Mouse (Mus musculus) heart, adult 11 months (tissue): ENCODE results near the gene Sh3bgrl3.

Source experiments
- DNase-seq: peaks from one replicate; pipeline ENCODE4 v3.0.0; 2022

The Sh3bgrl3 gene

DNA sequence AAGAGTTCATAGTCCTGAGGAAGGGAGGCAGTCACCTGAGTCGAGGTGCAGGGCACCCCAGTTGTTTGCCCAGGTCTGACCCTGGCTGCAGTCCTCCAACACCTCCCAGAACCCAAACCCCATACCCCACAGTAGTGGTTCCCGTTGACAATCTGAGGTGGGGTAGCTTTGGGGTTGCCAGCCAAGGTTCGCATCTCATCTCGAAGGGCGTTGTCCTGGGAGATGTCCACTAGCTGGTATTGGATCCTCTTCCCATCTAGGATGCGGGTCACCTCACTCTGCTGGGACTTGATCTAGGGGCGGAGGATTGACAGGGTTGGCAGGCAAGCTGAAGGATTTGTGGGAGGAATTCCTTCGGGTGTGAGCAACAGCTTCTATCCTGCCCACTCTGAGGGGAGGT, 796 bp downstream of the Sh3bgrl3 start:
- DNase-seq = peak; percentile 92

- peak; percentile 91 for DNase-seq
Observed at GRCm38 (mm10) chr4:134127121-134127455, 1.5 kb downstream of the Sh3bgrl3 start.

- peak; percentile 92 for DNase-seq
Observed at GRCm38 (mm10) chr4:134126300-134127120, 2.1 kb downstream of the Sh3bgrl3 start.

DNA sequence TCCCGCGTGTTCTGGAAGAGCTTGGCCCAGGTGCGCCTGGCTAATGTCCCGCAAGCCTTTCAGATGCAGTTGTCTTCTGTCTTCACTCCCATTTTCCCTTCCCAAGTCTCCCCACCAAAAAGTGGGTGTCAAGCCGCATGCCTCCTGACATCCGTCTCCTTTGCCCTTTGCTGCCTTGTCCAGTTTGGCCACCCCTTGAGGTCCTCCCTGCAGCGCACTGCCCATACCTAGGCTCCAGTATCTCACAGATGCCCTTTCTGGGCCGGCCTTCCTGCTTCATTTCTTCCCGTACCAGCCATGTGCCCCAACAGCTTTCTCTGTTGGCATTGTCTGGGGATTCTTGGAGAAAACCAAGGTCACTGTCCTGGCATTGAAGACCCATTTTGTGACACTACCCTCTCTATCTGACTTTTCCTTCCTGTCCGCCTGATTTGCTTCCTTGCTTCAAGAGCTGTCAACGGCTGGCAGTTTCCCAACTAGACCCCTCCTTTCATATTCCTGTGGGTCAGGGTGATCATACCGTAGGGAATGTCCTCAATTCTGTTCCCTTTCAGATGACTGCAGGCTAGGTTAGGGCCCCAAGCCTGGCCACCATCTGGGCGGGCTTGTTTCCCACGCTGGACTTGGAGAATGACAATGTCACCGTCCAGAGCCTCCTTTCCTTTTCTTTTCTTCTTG, 3.1 kb downstream of the Sh3bgrl3 start:
- DNase-seq = peak; percentile 92

DNA sequence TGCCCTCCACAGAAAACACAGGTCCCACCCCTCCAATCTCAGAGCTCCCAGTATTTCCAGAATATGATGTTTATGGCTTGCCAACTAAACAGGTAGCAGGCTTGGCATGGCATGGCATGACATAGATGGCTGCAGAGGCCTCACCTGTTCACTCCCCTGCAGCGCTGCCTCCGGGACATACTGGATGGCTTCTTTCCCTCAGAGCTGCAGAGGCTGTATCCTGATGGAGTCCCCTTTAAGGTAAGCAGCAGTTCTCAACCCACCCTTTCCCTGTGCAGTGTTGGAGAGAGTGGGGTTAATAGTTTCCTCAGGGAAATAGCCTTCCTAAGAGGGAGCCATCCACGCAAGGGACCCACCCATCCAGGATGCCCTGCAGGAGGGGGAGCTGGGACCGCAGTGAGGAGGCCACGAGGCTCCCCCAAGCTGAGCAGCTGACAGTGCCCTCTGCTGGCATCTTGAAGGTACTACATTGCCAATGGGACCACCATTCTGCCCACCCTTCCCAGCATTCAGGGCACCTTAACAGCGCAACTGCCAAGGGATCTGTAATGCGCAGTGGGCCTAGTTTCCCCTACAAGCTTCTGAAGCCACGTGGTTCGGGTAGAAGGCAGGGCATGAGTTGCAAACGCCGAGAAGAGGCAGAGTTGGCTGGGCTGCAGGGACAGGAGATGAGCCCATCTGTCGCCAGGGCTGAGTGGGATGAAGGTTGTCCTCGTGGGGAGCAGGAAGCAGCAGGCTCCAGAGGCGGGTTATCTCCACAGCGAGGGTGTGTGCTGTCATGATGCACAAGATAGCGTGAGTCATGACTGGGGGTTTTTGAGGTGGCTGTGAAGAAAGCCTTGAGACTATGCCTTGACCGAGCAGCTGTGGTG, 4.7 kb downstream of the Sh3bgrl3 start:
- peak; percentile 95 for DNase-seq

DNA sequence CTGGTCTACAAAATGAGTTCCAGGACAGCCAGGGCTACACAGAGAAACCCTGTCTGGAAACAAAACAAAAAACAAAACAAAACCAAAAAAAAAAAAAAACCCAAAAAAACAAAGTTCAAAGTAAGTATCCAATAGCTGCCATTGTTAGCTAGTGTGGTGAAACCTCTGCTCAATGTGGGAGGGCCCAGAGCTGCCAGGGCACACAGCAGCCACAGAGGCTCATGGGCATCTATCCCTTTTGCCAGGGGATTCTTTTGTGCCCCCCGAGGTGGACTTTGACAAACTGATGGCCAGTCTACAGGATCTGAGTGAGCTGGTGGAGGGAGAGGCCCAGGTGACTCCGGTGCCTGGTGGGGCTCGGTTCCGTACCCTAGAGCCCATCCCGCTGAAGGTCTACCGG, 5.4 kb downstream of the Sh3bgrl3 start:
- no peak for DNase-seq

- peak; percentile 95 for DNase-seq
Observed at GRCm38 (mm10) chr4:134122281-134122680, 6.3 kb downstream of the Sh3bgrl3 start.

GRCm38 (mm10) chr4:134121571-134121970, 7.0 kb downstream of the Sh3bgrl3 start:
- no peak for DNase-seq

GRCm38 (mm10) chr4:134120916-134121315, 7.7 kb downstream of the Sh3bgrl3 start:
- DNase-seq = no peak

- DNase-seq = no peak
Observed at GRCm38 (mm10) chr4:134120192-134120805, 8.3 kb downstream of the Sh3bgrl3 start.

- no peak for DNase-seq
Observed at GRCm38 (mm10) chr4:134119644-134120043, 8.9 kb downstream of the Sh3bgrl3 start.

DNA sequence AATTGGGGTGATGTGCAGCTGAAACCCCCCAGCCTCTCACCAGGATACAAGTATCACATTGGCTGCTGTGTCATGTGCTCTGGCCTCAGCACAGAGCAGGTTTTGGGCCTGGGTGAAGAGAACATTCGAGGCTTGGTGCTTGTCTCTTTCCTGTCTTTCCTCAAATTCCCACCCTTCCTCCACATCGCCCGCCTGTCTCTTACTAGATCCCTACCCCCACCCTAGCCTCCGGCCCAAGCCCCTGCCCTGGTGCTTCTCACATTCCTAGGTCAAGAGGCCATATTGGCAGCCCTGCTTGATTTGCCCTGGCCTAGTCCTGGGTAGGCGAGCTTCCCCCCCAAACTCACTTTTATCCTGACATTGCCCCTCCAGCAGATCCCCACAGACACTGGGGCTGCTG, 9.5 kb downstream of the Sh3bgrl3 start:
- DNase-seq = no peak

GRCm38 (mm10) chr4:134118126-134118800, 10.3 kb downstream of the Sh3bgrl3 start:
- no peak for DNase-seq

GRCm38 (mm10) chr4:134117012-134117411, 11.6 kb downstream of the Sh3bgrl3 start:
- DNase-seq = peak; percentile 94

GRCm38 (mm10) chr4:134116501-134116900, 12.1 kb downstream of the Sh3bgrl3 start:
- no peak for DNase-seq

GRCm38 (mm10) chr4:134115215-134116144, 13.1 kb downstream of the Sh3bgrl3 start:
- DNase-seq = no peak

GRCm38 (mm10) chr4:134114038-134114437, 14.6 kb downstream of the Sh3bgrl3 start:
- no peak for DNase-seq

- no peak for DNase-seq
Observed at GRCm38 (mm10) chr4:134113356-134113994, 15.1 kb downstream of the Sh3bgrl3 start.

GRCm38 (mm10) chr4:134112403-134112802, 16.2 kb downstream of the Sh3bgrl3 start:
- DNase-seq = no peak

DNA sequence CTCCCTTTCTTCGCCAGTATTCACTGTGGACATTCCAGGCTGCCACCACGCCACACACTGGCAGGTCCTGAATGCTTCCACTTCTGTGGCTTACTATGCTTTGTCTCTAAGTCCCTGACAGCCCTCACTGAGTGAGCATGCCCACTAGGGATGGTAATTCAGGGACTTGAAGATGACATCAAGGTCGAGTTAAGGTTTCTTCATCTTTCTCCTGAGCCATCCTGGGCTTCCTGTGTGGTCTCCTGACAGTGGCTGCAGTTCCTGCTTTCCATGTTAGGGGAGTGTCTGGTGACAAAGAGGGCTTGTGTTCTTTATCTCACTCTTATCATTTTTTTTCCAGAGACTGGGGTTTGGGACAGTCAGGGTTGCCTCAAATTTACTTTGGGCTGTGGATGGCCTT, 17.9 kb downstream of the Sh3bgrl3 start:
- no peak for DNase-seq

DNA sequence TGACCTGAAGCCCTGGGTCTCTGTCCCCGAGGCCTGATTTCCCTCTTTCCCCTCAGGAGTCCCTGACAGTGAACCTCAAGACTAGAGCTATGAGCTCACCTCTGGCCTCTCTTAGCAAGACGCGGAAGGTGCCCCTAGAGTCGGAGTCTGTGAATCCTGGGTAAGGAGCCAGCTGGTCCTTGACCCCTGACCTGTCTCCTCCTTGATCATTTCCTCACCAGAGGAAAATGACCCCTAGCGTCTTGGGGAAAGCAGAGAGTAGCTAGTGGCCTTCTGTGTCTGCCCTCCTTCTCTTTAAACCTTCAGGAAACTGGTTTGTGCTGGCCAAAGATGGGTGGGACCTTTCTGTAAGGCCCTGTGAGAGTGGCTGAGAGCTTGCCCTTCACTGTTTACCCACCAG, 20.4 kb downstream of the Sh3bgrl3 start:
- DNase-seq = no peak
